Mouse (Mus musculus): ENCODE measurements around the gene Slc23a4. TPM values are rescaled to one million over a fixed set of nuclear protein-coding genes. Genes with fewer than 3 reads are reported as not detected.
A peak's percentile ranks its signal among the peaks of the same experiment; 100 is the strongest.

The Slc23a4 gene
- polyA plus RNA-seq, 1 experiment from 2014 or later: 0.53 TPM

DNA sequence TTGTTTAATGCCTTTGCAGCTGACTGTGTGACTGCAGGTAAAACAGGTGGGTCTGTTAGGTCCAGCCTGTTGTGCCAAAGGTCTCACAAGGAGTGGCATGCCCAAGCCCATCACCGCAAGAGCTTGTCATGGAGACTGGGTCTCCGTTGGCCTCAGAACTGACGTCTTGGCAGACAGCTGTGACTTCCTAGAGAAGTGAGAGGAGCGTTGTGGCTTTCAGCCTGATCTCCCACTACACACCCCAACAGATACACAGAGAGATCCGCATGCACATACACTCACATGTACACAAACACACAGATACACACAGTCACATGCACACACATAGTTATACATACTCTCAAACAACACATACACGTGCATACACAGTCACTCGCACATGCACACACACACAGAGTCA, 36.7 kb downstream of the Slc23a4 start:
- H3K4me2 ChIP-seq (ENCODE audit: low read depth, low read length): no peak overlapping the region
- H3K27me3 ChIP-seq (replicated peaks; ENCODE audit: control insufficient read depth, insufficient read depth, low read length): no peaks in the 10 kb centered on the region
- DNase-seq (ENCODE audit: low spot score) (no peak), ATAC-seq (ENCODE audit: low read depth) (no peak)
- H3K36me3 ChIP-seq (ENCODE audit: control insufficient read depth, insufficient read depth, low read length): no peaks in the 10 kb centered on the region
- no peaks in the 10 kb centered on the region for H3K4me1 ChIP-seq (ENCODE audit: control insufficient read depth, insufficient read depth, low read length)
- WGBS: 86% methylated on average over 7 of the region's 7 CpGs
- no peak overlapping the region for H3K9ac ChIP-seq (ENCODE audit: low read depth, low read length)
- no peaks in the 10 kb centered on the region for H3K9me3 ChIP-seq (ENCODE audit: control insufficient read depth, low read length)
- no peak overlapping the region for H3K27ac ChIP-seq (replicated peaks; ENCODE audit: low read depth, low read length)
- H3K4me3 ChIP-seq (ENCODE audit: low read depth, low read length): no peak overlapping the region

DNA sequence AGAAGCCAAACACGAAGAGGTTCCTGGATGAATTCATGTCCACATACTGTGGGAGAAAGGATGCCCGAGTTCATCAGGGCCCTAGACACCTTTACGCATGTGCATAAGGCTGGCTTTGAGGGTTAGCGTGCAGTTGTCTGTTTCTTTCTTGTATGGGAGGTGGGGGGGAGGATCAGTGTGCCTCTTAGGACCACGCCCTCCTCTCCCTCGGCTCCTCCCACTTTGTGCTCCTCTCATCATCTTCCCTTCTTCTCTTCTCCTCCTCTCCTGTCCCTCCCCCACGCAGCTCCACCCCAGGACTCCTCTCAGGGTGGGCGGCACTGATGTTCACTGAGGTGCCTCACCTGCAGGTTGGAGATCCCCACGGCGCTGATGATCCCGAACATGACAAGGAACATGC, 39.7 kb downstream of the Slc23a4 start:
- DNase-seq (ENCODE audit: low spot score) (no peak), ATAC-seq (ENCODE audit: low read depth) (no peak)
- 22% methylated on average over 11 of the region's 11 CpGs for WGBS
- Histone ChIP-seq H3K27me3 (replicated peaks; ENCODE audit: control insufficient read depth, insufficient read depth, low read length) (no peaks in the 10 kb centered on the region), H3K9ac (ENCODE audit: low read depth, low read length) (no peak overlapping the region), H3K9me3 (ENCODE audit: control insufficient read depth, low read length) (no peaks in the 10 kb centered on the region), H3K4me1 (ENCODE audit: control insufficient read depth, insufficient read depth, low read length) (no peaks in the 10 kb centered on the region), H3K27ac (replicated peaks; ENCODE audit: low read depth, low read length) (no peak overlapping the region), H3K4me2 (ENCODE audit: low read depth, low read length) (peak overlapping the region; percentile 47), H3K36me3 (ENCODE audit: control insufficient read depth, insufficient read depth, low read length) (no peaks in the 10 kb centered on the region), H3K4me3 (ENCODE audit: low read depth, low read length) (peak overlapping the region; percentile 21)

DNA sequence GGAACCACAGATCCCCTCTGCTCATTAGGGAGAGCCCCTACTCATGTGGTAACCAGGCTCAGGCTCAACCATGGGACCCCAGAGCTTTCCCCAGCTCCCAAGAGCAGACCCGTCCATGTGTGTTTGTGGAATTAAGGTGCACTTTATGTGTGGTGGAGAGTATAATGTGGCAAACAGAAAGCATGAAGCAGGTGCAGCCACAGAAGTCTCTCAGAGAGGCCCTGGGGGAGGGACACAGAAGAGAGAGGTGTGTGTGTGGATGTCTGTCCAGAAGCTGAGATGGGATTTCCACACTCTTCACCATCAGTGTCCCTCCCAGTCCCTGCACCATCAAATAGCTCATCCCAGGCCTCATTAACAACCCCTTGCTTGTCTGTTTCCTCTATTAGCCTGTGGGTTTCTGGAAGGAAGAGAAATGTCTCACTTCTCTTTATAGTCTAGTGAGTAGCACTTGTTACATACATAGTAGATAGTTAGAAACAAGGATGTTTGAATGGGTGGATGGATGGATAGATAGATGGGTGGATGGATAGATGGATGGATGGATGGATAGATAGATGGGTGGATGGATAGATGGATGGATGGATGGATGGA, 41.6 kb downstream of the Slc23a4 start:
- no peaks in the 10 kb centered on the region for H3K9me3 ChIP-seq (ENCODE audit: control insufficient read depth, low read length)
- 86% methylated on average over 1 of the region's 1 CpGs for WGBS
- no peak for ATAC-seq (ENCODE audit: low read depth)
- DNase-seq (ENCODE audit: low spot score): no peak
- H3K9ac ChIP-seq (ENCODE audit: low read depth, low read length): no peak overlapping the region
- no peak overlapping the region for H3K4me3 ChIP-seq (ENCODE audit: low read depth, low read length)
- H3K27me3 ChIP-seq (replicated peaks; ENCODE audit: control insufficient read depth, insufficient read depth, low read length): no peaks in the 10 kb centered on the region
- no peak overlapping the region for H3K4me2 ChIP-seq (ENCODE audit: low read depth, low read length)
- H3K27ac ChIP-seq (replicated peaks; ENCODE audit: low read depth, low read length): no peak overlapping the region
- no peaks in the 10 kb centered on the region for H3K4me1 ChIP-seq (ENCODE audit: control insufficient read depth, insufficient read depth, low read length)
- no peaks in the 10 kb centered on the region for H3K36me3 ChIP-seq (ENCODE audit: control insufficient read depth, insufficient read depth, low read length)

DNA sequence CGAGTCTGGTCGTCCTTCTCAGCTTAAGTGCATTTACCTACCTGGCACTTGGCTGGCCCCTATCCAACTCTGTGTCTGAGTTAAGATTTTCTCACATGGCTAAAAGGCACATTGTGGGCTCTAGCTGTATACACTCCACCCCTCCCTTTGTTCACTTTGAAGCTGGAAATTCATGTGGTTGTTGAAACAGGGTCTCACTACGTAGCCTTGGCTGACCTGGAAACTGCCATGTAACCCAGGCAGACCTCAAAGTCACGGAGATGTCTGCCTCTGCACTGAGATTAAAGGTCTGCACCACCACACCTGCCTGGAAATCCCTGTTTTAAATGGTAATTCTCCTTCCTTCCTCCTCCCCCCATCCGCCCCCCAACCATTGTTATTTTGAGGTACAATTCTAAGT, 44.7 kb downstream of the Slc23a4 start:
- H3K9me3 ChIP-seq (ENCODE audit: control insufficient read depth, low read length): no peaks in the 10 kb centered on the region
- no peaks in the 10 kb centered on the region for H3K4me1 ChIP-seq (ENCODE audit: control insufficient read depth, insufficient read depth, low read length)
- H3K4me3 ChIP-seq (ENCODE audit: low read depth, low read length): no peak overlapping the region
- DNase-seq (ENCODE audit: low spot score) (peak; percentile 24), ATAC-seq (ENCODE audit: low read depth) (peak; percentile 44; the same call in 1 of the 2 replicates)
- no peaks in the 10 kb centered on the region for H3K27me3 ChIP-seq (replicated peaks; ENCODE audit: control insufficient read depth, insufficient read depth, low read length)
- H3K4me2 ChIP-seq (ENCODE audit: low read depth, low read length): no peak overlapping the region
- no peak overlapping the region for H3K9ac ChIP-seq (ENCODE audit: low read depth, low read length)
- H3K36me3 ChIP-seq (ENCODE audit: control insufficient read depth, insufficient read depth, low read length): no peaks in the 10 kb centered on the region
- no peak overlapping the region for H3K27ac ChIP-seq (replicated peaks; ENCODE audit: low read depth, low read length)
- WGBS: 70% methylated on average over 5 of the region's 5 CpGs

DNA sequence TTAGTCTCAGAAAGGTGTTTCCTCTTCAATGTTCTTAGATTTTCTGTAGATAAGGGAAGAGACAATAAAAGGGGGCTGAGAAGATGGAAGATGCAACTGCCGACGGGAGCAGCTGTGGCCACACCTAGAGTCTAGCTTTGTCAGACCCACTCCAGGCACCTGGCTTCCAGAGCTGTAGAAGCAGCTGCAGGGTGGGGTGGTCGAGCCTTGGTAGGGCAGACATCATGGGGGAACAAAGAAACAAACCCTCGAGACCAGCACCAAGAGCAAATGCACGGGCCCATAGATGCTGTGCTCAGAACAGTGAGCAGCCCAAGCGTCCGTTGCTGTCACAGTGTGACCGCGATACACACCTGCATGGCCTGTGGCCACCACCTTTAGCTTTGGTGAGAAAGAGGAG, 45.8 kb downstream of the Slc23a4 start:
- Histone ChIP-seq H3K4me3 (ENCODE audit: low read depth, low read length) (no peak overlapping the region), H3K4me1 (ENCODE audit: control insufficient read depth, insufficient read depth, low read length) (no peaks in the 10 kb centered on the region), H3K27me3 (replicated peaks; ENCODE audit: control insufficient read depth, insufficient read depth, low read length) (no peaks in the 10 kb centered on the region), H3K4me2 (ENCODE audit: low read depth, low read length) (no peak overlapping the region), H3K9ac (ENCODE audit: low read depth, low read length) (no peak overlapping the region), H3K36me3 (ENCODE audit: control insufficient read depth, insufficient read depth, low read length) (no peaks in the 10 kb centered on the region), H3K9me3 (ENCODE audit: control insufficient read depth, low read length) (no peaks in the 10 kb centered on the region), H3K27ac (replicated peaks; ENCODE audit: low read depth, low read length) (no peak overlapping the region)
- DNase-seq (ENCODE audit: low spot score) (no peak), ATAC-seq (ENCODE audit: low read depth) (no peak)
- WGBS: 89% methylated on average over 7 of the region's 9 CpGs

DNA sequence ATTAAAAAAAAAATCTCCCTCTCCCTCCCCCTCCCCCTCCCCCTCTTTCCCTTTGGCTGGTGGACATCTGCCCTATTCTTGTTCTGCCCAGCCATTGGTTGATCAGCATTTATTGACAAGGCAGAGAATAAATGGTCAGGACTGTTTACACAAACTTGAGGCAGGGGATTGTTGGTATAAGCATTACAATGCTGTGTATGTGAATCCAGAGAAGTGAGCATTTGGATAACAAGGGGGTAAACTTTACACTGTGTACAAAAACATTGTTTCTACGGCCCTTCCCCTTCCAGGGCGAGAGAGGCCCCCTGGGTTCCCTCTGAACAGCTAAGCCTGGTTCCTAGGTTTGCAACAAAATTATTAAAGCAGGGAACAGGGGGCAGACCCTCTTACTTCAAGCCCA, 46.7 kb downstream of the Slc23a4 start:
- no peak overlapping the region for H3K9ac ChIP-seq (ENCODE audit: low read depth, low read length)
- no peak overlapping the region for H3K4me2 ChIP-seq (ENCODE audit: low read depth, low read length)
- DNase-seq (ENCODE audit: low spot score): no peak
- H3K36me3 ChIP-seq (ENCODE audit: control insufficient read depth, insufficient read depth, low read length): no peaks in the 10 kb centered on the region
- no peaks in the 10 kb centered on the region for H3K27me3 ChIP-seq (replicated peaks; ENCODE audit: control insufficient read depth, insufficient read depth, low read length)
- no peak overlapping the region for H3K4me3 ChIP-seq (ENCODE audit: low read depth, low read length)
- H3K4me1 ChIP-seq (ENCODE audit: control insufficient read depth, insufficient read depth, low read length): no peaks in the 10 kb centered on the region
- no peak for ATAC-seq (ENCODE audit: low read depth)
- H3K27ac ChIP-seq (replicated peaks; ENCODE audit: low read depth, low read length): no peak overlapping the region
- H3K9me3 ChIP-seq (ENCODE audit: control insufficient read depth, low read length): no peaks in the 10 kb centered on the region
- 75% methylated on average over 2 of the region's 2 CpGs for WGBS

DNA sequence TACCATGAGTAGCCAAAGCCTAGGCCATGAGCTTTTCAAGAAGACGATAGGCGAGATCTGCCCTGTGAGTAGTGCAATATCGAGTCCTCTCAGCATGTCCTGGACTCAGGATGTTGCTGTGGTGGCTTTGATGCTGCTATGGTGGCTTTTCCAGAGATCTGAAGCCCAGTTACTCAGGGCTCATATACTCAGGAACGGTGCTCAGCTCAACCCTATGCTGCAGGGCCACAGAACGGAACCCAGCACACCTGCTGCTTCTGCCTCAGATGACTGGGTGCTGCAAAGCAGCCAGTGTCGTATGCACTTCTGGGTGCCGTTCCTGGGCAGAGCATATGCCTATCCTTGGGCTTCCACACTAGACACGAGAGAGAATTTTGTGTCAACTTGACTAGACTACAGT, 48.8 kb downstream of the Slc23a4 start:
- Histone ChIP-seq H3K9me3 (ENCODE audit: control insufficient read depth, low read length) (no peaks in the 10 kb centered on the region), H3K9ac (ENCODE audit: low read depth, low read length) (no peak overlapping the region), H3K4me3 (ENCODE audit: low read depth, low read length) (no peak overlapping the region), H3K4me1 (ENCODE audit: control insufficient read depth, insufficient read depth, low read length) (no peaks in the 10 kb centered on the region), H3K27me3 (replicated peaks; ENCODE audit: control insufficient read depth, insufficient read depth, low read length) (no peaks in the 10 kb centered on the region), H3K4me2 (ENCODE audit: low read depth, low read length) (no peak overlapping the region), H3K27ac (replicated peaks; ENCODE audit: low read depth, low read length) (no peak overlapping the region), H3K36me3 (ENCODE audit: control insufficient read depth, insufficient read depth, low read length) (no peaks in the 10 kb centered on the region)
- ATAC-seq (ENCODE audit: low read depth) (no peak), DNase-seq (ENCODE audit: low spot score) (no peak)
- WGBS: 92% methylated on average over 8 of the region's 8 CpGs

DNA sequence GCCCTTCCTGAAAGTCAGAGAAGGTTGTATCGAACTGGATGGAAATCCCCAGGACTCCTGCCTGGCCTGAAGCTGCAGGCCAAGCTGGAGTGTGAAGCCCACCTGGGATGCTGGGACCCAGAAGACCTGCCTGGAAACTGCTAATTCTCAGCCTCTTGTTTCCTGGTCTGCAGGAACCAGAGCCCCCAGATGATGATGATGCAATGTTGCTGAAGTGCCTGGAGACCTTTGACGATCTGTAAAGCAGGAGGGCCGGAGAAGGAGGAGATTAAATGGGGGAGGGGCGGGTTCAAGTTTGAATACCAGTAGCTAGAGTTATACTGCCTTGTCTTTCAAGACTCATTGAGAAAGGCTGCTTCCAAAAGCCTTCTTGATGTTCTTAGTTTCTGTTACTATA, 49.3 kb downstream of the Slc23a4 start:
- Histone ChIP-seq H3K9ac (ENCODE audit: low read depth, low read length) (no peak overlapping the region), H3K27me3 (replicated peaks; ENCODE audit: control insufficient read depth, insufficient read depth, low read length) (no peaks in the 10 kb centered on the region), H3K4me1 (ENCODE audit: control insufficient read depth, insufficient read depth, low read length) (no peaks in the 10 kb centered on the region), H3K9me3 (ENCODE audit: control insufficient read depth, low read length) (no peaks in the 10 kb centered on the region), H3K36me3 (ENCODE audit: control insufficient read depth, insufficient read depth, low read length) (no peaks in the 10 kb centered on the region), H3K4me2 (ENCODE audit: low read depth, low read length) (no peak overlapping the region), H3K4me3 (ENCODE audit: low read depth, low read length) (no peak overlapping the region), H3K27ac (replicated peaks; ENCODE audit: low read depth, low read length) (no peak overlapping the region)
- 46% methylated on average over 4 of the region's 4 CpGs for WGBS
- DNase-seq (ENCODE audit: low spot score): no peak
- no peak for ATAC-seq (ENCODE audit: low read depth)

DNA sequence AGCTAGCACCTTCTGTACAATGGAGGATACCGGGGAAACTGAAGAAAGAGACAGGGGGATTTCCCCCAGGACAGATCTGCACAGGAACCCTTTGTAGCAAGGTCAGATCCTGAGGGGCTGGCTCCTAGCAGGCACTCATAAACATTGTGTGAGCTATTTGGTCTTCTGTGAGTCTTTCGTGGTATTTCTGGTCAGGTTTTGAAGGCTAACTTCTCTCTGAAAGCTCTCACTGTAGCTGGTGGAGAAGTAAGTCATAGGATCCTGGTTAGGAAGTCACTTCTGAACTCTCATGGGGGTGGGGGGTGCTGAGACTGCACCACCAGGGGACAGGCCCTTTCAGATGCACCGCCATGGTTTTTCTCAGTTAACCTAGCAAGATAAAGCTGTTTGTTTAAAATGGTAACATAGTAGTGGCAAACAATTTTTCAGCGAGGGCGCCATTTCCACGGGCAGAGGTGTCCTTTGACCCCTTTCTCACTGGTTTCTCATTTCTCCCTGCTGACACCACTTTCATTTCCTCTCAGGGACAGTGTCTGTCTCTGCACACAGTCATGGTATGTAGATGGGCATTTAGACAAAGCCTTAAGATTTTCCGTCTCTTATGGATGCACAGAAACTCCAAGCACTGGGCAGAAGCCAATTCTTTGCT, 49.8 kb downstream of the Slc23a4 start:
- ATAC-seq (ENCODE audit: low read depth) (no peak), DNase-seq (ENCODE audit: low spot score) (no peak)
- H3K4me2 ChIP-seq (ENCODE audit: low read depth, low read length): no peak overlapping the region
- no peak overlapping the region for H3K4me3 ChIP-seq (ENCODE audit: low read depth, low read length)
- H3K9ac ChIP-seq (ENCODE audit: low read depth, low read length): no peak overlapping the region
- no peaks in the 10 kb centered on the region for H3K36me3 ChIP-seq (ENCODE audit: control insufficient read depth, insufficient read depth, low read length)
- H3K9me3 ChIP-seq (ENCODE audit: control insufficient read depth, low read length): no peaks in the 10 kb centered on the region
- no peaks in the 10 kb centered on the region for H3K4me1 ChIP-seq (ENCODE audit: control insufficient read depth, insufficient read depth, low read length)
- WGBS: 61% methylated on average over 7 of the region's 7 CpGs
- H3K27ac ChIP-seq (replicated peaks; ENCODE audit: low read depth, low read length): no peak overlapping the region
- no peaks in the 10 kb centered on the region for H3K27me3 ChIP-seq (replicated peaks; ENCODE audit: control insufficient read depth, insufficient read depth, low read length)

Data from embryonic facial prominence, embryonic 14.5 days (tissue).